Mouse (Mus musculus) CH12F3 (cell line): ENCODE measurements around the gene Slc34a2.

Experiments
- in situ Hi-C: fragments of 300-500 bp; cut with MboI; formaldehyde crosslinking; loops from 2 replicates; pipeline ENCODE4 v1.14.3; 2020; ENCODE audit warnings: low sequenced_read_pairs

The Slc34a2 gene

DNA sequence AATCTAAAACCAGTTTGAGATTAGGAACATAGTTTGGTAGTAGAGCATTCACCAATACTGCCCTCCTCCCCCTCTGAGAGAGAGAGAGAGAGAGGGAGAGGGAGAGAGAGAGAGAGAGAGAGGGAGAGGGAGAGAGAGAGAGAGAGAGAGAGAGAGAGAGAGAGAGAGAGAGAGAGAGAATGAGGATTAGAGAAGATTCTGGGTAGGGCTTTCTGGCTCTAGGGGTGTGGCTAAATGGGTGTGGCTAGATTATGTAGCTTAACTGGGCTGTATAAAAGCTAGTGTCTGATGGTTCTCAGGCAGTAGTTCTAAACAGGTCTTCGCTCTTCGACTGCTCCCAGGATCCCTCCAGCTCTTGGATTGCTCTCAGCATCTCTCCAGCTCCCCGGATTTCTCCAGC is at the start of gene Slc34a2:
Slc34a2 (plus strand) TSS at position 301 of the 400 bp plus-strand sequence.
- in situ Hi-C loops, result no loop called here

DNA sequence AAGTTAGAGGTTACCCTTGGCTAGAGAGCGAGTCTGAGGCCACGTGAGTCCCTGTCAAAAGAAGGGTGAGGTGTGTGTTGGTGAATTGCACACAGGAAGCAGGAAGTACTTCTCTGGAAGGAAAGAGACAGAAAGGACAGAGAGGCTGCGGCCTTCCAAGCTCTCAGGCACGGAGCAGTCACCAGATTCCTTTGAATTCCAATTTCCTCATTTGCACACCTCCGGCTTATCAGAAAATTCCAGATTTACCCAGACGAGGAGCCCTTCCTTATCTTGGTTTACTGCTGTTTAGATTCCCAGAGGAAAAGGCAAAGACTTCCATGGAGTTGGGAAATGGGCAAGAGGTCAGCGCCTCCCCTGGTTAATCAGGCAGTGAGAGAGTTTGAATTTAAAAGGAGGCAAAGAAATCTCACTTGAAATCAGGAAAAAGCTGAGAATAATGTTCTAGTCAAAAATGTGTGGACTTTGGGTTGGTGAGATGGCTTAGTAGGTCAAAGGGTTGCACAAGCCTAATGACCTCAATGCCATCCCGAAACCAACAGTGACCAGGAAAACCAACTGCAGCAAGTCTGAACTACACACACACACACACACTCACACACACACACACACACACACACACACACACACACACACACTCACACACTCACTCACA is 47.1 kb upstream of the Slc34a2 start:
- in situ Hi-C loops, result no loop called here

DNA sequence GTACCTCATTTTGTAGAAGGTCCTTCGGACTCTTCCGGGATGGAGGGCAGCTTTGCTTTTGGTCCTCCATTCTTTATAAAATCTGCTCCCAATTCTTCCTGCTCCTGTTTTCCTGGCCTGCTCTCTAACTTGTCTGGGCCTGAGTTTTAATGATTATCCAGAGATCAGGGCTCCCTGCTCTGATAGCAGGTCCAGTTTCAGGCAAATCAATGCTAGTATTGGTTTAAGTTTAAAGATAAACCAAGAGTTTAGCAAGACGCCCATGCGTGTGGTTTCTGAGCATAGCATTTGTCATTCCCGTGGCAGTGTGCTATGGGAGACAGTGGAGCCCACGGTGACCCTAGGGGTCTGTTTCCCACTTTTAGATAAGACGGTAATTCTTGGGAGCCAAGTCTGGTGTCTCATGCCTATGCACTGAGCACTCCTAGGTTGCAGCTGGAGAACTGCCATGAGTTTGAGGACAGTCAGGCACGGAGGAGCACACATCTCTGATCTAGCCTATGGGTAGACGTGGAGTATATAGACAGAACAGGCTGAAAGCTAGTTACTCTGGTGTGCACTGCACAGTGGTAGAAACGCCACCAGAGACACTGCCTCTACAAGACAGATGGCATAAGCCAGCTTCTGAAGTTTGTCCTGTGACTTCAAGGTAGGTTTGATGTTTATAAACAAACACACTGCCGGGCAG is 45.5 kb upstream of the Slc34a2 start:
- in situ Hi-C loops, result no loop called here

DNA sequence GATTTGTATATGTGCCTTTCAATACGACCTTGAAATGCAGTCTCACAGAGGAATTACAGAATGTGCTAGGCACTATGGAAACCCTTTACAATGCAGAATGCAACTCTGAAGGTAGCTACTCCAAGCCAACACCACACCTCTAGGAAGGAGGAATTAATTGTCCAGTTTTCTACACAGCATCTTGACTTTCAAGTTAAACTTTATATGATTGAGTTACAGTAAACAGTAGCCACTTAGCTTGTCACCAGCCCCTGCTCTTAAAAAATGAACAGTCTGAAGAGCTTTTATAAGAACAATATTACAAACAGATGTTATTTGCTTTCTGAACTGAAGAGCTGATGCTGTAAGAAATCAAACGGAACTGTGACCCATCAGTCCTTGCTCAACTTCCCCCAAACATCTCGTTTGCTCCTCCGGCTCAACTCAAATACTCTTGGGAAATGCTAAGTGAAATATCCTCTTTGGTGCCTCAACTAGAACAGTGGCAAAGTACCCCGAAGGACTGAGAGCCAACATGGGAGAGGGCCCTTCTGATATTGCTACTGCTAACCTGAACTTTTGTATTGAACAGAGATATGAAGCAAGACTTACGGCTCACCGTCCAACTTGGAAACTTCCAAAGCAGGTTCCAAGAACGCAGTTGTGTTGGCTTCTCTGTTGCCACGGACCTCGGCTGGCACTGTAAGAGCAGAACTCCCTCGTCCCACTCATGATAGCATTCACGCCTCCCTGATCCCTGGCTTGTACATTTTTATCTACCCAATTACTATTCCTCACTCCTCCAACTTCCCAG is 44.2 kb upstream of the Slc34a2 start:
- in situ Hi-C loops, result no loop called here

DNA sequence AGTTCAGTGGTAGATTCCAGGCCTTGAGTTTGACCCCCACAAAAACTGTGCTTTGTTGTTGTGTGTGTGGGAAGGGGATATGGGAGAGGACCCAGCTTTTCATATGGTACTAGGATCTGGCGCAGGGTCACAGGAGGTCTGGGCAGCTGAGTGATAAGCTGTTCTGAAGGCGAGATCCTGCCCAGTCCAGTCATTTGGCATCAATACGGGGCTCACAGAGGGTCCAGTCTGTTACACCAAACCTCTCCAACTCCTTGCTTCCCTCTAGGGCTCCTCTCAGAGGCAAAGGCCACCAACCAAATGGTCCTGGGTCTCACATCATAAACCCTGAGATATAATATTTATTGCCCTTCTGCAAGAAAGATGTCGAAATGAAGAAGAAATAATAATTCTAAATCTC is 42.4 kb upstream of the Slc34a2 start:
- in situ Hi-C loops, result no loop called here

DNA sequence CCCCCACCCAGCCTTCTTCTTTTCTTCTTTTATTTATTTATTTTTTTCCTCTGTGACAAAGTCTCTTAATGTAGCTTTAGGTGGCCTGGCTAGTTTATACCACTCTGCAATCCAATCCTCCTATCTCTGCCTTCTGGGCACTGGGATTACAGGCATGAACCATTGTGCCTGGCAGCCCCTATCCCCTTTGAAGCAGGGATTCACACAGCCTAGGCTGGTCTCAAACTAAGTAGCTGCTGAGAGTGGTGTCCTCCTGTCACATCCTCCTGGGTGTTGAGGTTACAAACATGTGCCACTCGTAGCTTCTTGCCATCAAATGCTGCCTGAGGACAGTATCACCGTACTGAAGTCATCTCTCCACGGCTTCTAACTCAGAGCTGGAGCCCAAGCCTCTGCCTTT is 41.7 kb upstream of the Slc34a2 start:
- in situ Hi-C loops, result no loop called here

DNA sequence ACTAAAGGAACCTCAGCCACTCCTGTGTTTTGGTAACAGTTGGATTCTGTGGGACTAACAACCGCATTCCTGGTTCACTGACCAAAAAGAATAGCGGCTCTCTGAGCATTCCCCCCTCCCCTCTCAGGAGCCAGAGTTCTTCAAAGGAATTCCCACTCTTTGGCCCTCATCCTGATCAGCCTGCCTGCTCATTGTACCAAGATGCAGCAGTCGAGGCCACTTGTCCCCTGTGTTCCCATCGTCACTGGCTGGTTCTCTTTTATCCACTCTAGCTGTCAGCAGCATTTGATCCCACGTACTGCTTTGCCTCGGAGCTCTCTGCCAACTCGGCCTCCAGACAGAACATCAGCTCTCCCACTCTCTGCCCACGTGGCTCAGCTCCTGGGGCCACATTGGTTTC is 41.3 kb upstream of the Slc34a2 start:
- in situ Hi-C loops, result no loop called here

DNA sequence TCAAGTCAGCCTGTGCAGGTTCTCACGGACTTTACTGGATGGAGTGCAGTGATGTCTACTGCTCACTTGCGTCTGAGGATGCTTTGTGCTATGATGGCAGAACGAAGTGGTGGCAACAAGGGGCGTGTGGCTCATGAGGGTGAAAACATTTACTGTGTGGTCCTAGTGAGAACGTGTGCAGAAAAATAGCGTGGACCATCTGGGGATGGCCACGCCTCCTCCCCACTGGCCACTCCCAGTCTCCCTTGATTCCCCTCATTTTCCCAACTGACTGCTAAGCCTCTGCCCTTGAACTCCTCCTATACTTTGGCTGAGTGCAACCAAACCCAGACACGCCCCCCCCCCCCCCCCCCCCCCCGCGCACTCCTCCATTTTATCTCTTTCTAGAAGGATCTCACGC is 40.8 kb upstream of the Slc34a2 start:
- in situ Hi-C loops, result no loop called here

DNA sequence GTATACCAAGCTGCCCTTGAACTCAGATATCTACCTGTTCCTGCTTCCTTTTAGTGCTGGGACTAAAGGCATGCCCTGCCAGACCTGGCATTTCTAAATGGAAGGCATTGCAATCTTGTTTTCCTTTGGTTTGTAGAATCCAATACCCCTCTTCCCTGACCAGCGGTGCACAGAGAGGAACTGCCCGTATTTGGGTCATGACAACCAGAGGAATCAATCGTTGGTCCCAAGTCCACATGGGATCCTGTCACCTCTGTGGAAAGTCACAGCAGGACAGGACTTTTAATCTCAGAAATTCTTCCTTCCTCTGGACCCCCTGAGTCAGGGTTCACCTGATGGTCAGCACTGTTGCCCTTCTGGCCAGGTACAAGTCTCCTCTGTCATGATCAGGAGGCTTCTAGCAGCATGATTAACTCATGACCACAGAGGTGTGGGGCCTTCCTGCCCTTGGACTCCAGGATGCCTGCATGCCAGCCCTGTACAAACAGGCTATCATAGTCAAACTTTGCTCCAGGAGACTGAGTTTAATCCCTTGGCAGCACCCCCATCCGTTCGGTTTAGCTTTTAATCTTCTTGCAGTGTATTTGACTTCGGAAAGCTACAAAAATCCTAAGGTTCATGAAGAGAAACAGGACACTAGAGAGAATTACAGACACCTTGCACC is 39.7 kb upstream of the Slc34a2 start:
- in situ Hi-C loops, result no loop called here

DNA sequence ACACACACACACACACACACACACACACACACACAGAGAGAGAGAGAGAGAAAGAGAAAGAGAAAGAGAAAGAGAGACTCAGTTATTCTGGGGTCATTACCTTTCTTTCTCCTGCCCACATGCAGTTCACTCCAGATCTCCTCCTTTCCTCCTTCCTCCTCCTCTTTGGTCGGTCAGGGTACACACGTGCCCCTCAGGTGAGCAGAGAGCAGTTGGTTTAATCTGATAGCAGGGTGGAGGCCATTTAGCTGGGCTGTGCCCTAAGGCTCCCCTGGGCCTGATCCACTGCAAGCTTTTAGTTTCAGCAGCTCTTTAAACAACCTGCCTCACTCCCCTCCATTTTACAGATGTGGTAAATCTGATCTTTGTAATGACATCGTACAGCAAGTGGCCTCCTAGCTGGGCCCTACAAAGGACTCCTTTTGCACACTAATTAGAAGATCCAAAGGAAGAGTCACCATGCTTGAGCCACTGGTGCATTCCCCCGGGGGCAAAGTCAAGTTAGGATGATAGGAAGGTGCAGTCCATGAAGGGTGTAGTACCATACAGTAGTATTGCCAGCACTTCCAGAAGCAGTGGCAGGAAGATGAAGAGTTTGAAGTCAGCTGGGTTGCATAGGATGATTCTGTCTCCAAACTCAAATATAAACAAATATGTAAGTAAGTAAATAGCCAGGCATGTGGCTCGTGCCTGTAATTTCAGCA is 37.6 kb upstream of the Slc34a2 start:
- in situ Hi-C loops, result no loop called here

DNA sequence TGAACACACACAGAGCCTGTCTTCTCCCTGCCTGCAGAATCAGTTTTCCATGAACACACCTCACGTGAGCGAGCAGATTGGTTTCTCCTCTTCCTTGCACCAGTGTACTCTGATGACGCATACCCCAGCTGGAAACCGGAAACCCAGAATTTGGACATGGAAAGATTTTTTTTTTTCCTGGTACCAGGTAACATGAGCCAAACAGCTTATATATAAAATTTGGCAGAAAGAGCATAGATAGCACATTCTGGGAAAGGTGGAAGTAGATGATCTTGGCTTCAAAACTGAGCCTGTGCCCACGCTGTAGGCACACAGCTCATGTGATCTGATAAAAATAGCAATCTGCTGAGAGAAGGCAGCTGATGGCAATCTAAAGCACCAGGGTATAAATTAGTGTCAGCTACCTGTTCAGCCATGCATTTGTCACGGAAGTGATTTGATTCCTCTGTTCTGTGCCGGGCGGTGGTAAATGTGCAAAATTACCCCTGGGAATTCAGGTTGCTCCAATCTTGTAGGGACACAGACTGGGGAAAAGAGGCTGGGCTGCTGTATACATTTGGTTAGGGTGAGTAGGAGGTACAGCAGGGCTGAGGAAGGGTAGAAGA is 35.2 kb upstream of the Slc34a2 start:
- in situ Hi-C loops, result no loop called here

DNA sequence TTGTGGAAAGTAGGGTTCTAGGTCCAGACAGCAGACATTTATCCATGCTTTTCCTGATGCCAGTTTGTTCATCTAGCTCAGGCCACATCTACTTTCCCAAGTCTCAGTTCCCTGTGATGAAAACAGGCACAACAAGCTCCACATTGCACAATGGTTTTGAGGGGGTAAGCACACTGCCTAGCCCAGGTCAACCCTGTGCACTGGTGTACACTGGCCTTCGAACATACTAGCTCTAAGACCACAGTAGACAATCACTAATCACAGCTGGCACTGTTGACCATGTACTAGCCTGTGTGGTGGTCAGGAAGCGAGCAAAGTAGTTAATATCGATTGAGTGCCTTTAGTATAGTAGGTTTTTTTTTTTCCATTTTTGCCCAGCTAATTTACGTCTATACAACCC is 34.4 kb upstream of the Slc34a2 start:
- in situ Hi-C loops, result no loop called here

DNA sequence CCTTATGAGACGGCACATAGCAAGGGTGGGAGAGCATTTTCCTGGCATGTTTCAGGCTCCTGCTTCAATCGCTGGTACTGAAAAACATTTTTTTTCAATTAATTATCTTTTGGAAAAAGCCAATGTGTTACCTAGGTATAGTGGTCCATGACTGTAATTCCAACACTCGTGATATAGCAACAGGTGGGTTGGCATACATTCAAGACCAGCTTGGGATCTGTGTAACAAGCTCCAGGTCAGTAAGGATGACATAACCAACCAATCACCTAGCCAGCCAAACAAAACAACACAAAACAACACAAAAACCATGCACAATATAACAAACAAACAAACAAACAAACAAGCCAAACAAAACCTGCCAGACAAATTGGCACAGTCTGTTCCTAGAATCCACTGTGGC is 33.9 kb upstream of the Slc34a2 start:
- in situ Hi-C loops, result no loop called here

DNA sequence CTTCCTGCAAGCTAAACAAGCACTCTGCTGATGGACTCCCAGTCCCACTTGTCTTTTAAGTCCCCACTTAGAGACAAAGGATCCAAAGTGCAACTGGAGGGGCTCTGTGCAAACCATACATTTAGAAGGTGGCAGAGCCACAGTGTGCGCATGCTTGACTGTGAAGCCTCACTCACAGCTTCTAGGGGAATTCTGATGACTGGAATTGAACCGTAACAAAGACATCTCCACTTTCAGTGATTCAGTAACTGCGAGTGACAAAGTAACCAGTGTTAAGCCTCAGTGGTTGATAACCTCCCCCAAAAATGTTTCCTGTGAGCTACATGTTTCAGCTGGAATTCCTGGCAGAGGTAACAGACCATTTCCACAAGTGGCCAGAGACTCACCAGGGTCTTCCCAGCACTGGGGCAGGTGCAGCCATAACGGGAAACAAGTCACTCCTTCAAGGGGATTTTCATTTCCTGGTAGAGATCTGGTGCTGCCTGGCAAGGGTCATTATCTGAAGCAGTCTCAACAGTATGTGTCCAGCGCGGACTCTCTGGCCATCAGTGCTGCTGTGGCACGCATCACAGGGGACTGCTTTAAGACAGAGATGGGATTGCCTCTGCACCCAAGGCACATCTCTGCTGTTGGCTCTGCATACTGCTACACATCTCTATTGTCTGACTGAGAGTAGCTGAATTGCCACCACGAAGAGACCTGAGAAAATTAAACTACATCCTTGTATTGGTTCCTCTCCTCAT is 28.7 kb upstream of the Slc34a2 start:
- in situ Hi-C loops, result no loop called here

DNA sequence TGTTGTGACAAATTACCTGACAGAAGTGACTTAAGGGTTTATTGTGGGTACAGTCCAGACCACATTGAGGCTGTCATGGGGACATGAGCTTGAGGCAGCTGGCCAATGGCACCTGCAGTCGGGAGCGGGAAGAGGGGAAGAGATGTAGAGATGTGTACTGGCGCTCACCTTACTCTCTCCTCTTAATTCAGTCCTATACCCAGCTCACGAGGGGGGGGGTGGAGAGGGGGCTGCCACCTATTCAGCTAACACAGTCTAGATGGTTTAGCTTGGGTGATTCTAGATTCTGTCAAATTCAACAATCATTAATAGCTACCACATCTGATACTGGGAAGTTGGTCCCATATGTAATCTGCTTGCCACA is 28.1 kb upstream of the Slc34a2 start:
- in situ Hi-C loops, result no loop called here

DNA sequence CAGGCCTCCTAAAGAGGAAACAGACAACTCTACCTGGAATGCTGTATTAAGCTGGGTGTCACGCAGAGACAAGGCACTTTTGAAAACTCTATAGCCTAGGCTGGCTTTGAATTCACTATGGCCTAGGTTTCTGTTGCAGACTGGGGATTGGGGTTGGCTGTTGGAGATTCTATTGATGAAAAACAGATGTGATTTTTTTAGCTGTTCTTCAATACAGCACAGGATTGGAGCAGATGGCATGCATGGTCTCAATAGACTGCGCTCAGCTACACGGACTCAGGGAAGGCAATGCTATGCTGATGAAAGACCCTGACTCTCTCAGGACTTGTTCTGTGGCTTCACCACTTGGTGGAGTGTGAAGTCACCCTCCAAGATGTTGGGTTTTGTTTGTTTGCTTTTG is 26.6 kb upstream of the Slc34a2 start:
- in situ Hi-C loops, result no loop called here

DNA sequence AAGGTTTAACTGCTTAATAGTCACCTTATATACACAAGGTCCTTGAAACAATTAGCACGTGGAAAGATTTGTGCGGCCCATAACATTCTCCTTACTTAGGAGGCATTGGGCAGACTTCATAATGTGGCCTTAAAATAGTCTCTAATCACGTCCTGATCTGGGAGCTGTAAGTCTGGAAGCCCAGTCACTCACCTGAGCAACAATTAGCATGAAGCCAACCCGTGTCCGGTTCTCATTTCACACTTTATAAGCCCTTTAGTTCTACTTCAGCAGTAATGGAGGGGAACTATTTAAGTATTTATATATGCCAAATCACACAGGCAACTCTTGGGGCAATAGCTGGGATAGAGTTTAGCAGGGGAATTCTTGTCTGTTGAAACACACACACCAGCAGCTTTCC is 21.3 kb upstream of the Slc34a2 start:
- in situ Hi-C loops, result no loop called here

DNA sequence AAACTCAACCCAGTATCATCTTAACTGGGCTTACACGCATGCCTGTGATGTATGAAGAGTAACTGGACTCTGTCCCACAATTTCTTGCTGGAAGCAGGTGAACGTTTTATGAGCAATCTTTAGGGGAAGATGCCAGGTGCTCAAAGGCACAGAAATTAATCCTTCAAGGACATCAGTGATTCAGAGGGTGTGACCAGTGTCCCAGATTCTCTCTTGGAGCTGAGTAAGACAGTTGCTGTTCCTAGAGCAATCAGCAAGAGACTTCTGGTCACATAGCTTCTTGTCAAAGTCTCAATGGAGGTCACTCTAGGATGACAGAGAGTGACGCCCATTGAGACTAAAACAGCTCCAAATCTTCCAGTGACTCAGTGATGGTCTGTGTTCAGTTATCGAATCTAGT is 19.6 kb upstream of the Slc34a2 start:
- in situ Hi-C loops, result no loop called here

DNA sequence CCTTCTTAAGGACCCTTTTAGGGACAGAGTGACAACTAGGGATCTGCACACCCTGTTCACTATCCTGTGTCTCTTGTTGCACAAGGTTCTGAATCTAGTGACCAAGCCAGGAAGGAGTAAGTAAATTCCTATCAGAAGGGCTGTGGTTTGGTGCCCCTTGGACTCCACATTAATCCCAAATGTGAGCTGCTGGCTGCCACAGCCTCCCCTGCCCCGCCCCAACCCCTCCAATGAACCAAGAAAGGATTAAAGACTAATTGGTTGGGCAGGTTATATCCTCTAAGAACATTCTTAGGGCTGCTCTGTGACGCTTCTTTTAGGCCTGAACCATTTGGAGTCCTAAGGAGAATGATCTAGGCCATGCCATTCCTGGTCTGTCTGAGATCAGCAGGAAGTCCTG is 14.4 kb upstream of the Slc34a2 start:
- in situ Hi-C loops, result no loop called here

DNA sequence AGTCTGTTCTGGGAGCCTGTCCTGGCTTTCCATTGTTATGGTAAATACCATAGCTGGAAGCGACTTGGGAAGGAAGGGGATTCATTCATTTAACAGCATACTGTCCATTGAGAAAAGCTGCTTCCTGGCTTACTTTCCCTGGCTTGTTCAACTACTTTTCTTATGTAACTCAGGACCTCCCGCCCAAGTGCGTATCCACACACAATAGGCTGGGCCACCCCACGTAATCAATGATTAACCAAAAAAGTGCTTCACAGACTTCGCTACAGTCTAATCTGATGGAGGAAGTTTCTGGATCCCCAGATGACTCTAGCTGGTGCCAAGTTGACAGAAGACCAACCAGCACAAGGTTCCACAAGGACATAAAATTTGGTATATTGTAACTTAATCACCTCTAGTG is 14.0 kb upstream of the Slc34a2 start:
- in situ Hi-C loops, result no loop called here
